Mouse (Mus musculus): ENCODE measurements at regions not wholly inside any gene's neighbourhood (a gene's known extent, or its start where the extent isn't known, plus 50 kb on each side); places are given as distances from the start of the nearest gene placed in this dataset.

DNA sequence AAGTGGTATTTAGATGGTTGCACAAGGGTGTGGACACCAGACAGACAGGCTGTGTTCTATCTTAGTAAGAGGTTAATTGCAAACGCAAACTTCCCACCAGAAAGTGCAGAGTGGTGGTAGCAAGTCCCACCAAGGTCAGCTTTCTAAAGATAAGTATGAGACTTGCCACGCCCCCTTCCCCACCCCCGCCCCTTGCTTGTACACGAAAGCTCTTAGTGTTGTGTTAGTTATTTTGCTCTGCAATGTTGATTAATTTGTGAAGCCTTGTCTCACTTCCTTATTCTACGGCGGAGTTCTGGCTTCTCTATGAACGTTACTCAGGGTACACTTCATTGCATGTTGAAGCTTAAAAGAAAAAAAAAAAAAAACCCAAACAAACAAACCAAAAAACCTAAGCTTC lies 57.1 kb upstream of the Commd8 start:
- no peak for TF ChIP-seq CTCF (IDR thresholded peaks at IDR 0.05; ENCODE audit: low read depth)
- TF ChIP-seq EP300 (optimal IDR thresholded peaks at IDR 0.05), result no peak
